Mouse (Mus musculus): ENCODE data around the gene Gtdc1. TPM values are rescaled to one million over a fixed set of nuclear protein-coding genes. Genes with fewer than 3 reads are reported as not detected.

Gtdc1 gene
- total and polyA plus RNA-seq, 2 experiments from 2014 or later = 18.6 to 43.4 TPM

- Histone ChIP-seq H3K27ac (ENCODE audit: low read depth, low read length) (no peak overlapping the region), H3K36me3 (ENCODE audit: insufficient read depth, low read length) (no peaks in the 10 kb centered on the region), H3K9ac (replicated peaks; ENCODE audit: low read length, poor library complexity, severe bottlenecking) (no peak overlapping the region), H3K9me3 (ENCODE audit: low read length) (no peaks in the 10 kb centered on the region), H3K4me3 (ENCODE audit: low read depth, low read length) (no peak overlapping the region), H3K4me2 (ENCODE audit: low read depth, low read length, poor library complexity, severe bottlenecking) (no peak overlapping the region), H3K27me3 (ENCODE audit: insufficient read depth, low read length) (no peaks in the 10 kb centered on the region), H3K4me1 (ENCODE audit: insufficient read depth, low read length) (no peaks in the 10 kb centered on the region; the same call in 1 of the 2 replicates)
- no peak for ATAC-seq (ENCODE audit: low FRiP score)
- DNase-seq (ENCODE audit: low spot score) = no peak
- 85% methylated on average over 3 of the region's 3 CpGs for WGBS
- no peak for TF ChIP-seq CTCF (IDR thresholded peaks at IDR 0.05)
Measured at GRCm38 (mm10) chr2:44930951-44931350, 3.5 kb upstream of the Gtdc1 start.

GRCm38 (mm10) chr2:44928631-44929030 is 1.2 kb upstream of the Gtdc1 start:
- no peaks in the 10 kb centered on the region for H3K36me3 ChIP-seq (ENCODE audit: insufficient read depth, low read length)
- H3K9ac ChIP-seq (replicated peaks; ENCODE audit: low read length, poor library complexity, severe bottlenecking) = no peak overlapping the region
- DNase-seq (ENCODE audit: low spot score) = no peak
- TF ChIP-seq CTCF (IDR thresholded peaks at IDR 0.05) = no peak
- 81% methylated on average over 3 of the region's 3 CpGs for WGBS
- no peak overlapping the region for H3K4me2 ChIP-seq (ENCODE audit: low read depth, low read length, poor library complexity, severe bottlenecking)
- H3K27ac ChIP-seq (ENCODE audit: low read depth, low read length) = no peak overlapping the region
- no peak overlapping the region for H3K4me3 ChIP-seq (ENCODE audit: low read depth, low read length)
- H3K4me1 ChIP-seq (ENCODE audit: insufficient read depth, low read length) = no peaks in the 10 kb centered on the region; the same call in 1 of the 2 replicates
- no peaks in the 10 kb centered on the region for H3K27me3 ChIP-seq (ENCODE audit: insufficient read depth, low read length)
- no peak for ATAC-seq (ENCODE audit: low FRiP score)
- no peaks in the 10 kb centered on the region for H3K9me3 ChIP-seq (ENCODE audit: low read length)

- WGBS = under 1% methylated on average over 35 of the region's 95 CpGs
- TF ChIP-seq CTCF (IDR thresholded peaks at IDR 0.05) = no peak
Measured at GRCm38 (mm10) chr2:44926683-44927481, 575 bp downstream of the Gtdc1 start.

GRCm38 (mm10) chr2:44926167-44926682 is 1.2 kb downstream of the Gtdc1 start:
- peak overlapping the region; percentile 60 for H3K9ac ChIP-seq (replicated peaks; ENCODE audit: low read length, poor library complexity, severe bottlenecking)
- under 1% methylated on average over 17 of the region's 17 CpGs for WGBS

More at GRCm38 (mm10) chr2:44926683-44927481, 575 bp downstream of the Gtdc1 start:
- Histone ChIP-seq H3K9ac (replicated peaks; ENCODE audit: low read length, poor library complexity, severe bottlenecking) (peak overlapping the region; percentile 60), H3K4me1 (ENCODE audit: insufficient read depth, low read length) (no peaks in the 10 kb centered on the region; the same call in 1 of the 2 replicates), H3K4me3 (ENCODE audit: low read depth, low read length) (peak overlapping the region; percentile 52), H3K9me3 (ENCODE audit: low read length) (no peaks in the 10 kb centered on the region), H3K4me2 (ENCODE audit: low read depth, low read length, poor library complexity, severe bottlenecking) (peak overlapping the region; percentile 90), H3K27me3 (ENCODE audit: insufficient read depth, low read length) (no peaks in the 10 kb centered on the region), H3K27ac (ENCODE audit: low read depth, low read length) (peak overlapping the region; percentile 76), H3K36me3 (ENCODE audit: insufficient read depth, low read length) (no peaks in the 10 kb centered on the region)
- ATAC-seq (ENCODE audit: low FRiP score) (peak; percentile 98), DNase-seq (ENCODE audit: low spot score) (peak; percentile 90)

GRCm38 (mm10) chr2:44924618-44925017 is 2.8 kb downstream of the Gtdc1 start:
- Histone ChIP-seq H3K27ac (ENCODE audit: low read depth, low read length) (no peak overlapping the region), H3K9me3 (ENCODE audit: low read length) (no peaks in the 10 kb centered on the region), H3K27me3 (ENCODE audit: insufficient read depth, low read length) (no peaks in the 10 kb centered on the region), H3K4me1 (ENCODE audit: insufficient read depth, low read length) (no peaks in the 10 kb centered on the region; the same call in 1 of the 2 replicates), H3K4me3 (ENCODE audit: low read depth, low read length) (no peak overlapping the region), H3K36me3 (ENCODE audit: insufficient read depth, low read length) (no peaks in the 10 kb centered on the region), H3K4me2 (ENCODE audit: low read depth, low read length, poor library complexity, severe bottlenecking) (no peak overlapping the region), H3K9ac (replicated peaks; ENCODE audit: low read length, poor library complexity, severe bottlenecking) (no peak overlapping the region)
- TF ChIP-seq CTCF (IDR thresholded peaks at IDR 0.05) = no peak
- DNase-seq (ENCODE audit: low spot score) (no peak), ATAC-seq (ENCODE audit: low FRiP score) (no peak)

More at GRCm38 (mm10) chr2:44926167-44926682, 1.2 kb downstream of the Gtdc1 start:
- no peaks in the 10 kb centered on the region for H3K27me3 ChIP-seq (ENCODE audit: insufficient read depth, low read length)
- TF ChIP-seq CTCF (IDR thresholded peaks at IDR 0.05) = no peak
- no peaks in the 10 kb centered on the region; the same call in 1 of the 2 replicates for H3K4me1 ChIP-seq (ENCODE audit: insufficient read depth, low read length)
- DNase-seq (ENCODE audit: low spot score) (peak; percentile 1), ATAC-seq (ENCODE audit: low FRiP score) (no peak; the same call in 1 of the 2 replicates)
- peak overlapping the region; percentile 90 for H3K4me2 ChIP-seq (ENCODE audit: low read depth, low read length, poor library complexity, severe bottlenecking)
- peak overlapping the region; percentile 52 for H3K4me3 ChIP-seq (ENCODE audit: low read depth, low read length)
- peak overlapping the region; percentile 76 for H3K27ac ChIP-seq (ENCODE audit: low read depth, low read length)
- no peaks in the 10 kb centered on the region for H3K9me3 ChIP-seq (ENCODE audit: low read length)
- no peaks in the 10 kb centered on the region for H3K36me3 ChIP-seq (ENCODE audit: insufficient read depth, low read length)
